In genomic region chr6:89235416-89236075, GRCm38 (mm10) we compare ENCODE assay signal across 8 mouse cellular contexts.
DNase-seq lines count a peak whose midpoint lies in the region; ATAC-seq and TF ChIP-seq lines count a peak whose summit lies in the region.
"Had no signal": no experiment of that assay in that cellular context is flagged by ENCODE, and none has a peak within 500 bp of the region (broad histone marks: within the 10 kb centered on the region; RNA-seq: fewer than 3 reads in every experiment).

No protein-coding gene starts in this region.

- DNase-seq in left cerebral cortex, adult 2 months (ENCODE audit: extremely low spot score in 1 of 2, low spot score in 2 of 2): peak; percentile 31 to 53
- DNase-seq in left cerebral cortex, adult 8-10 months (ENCODE audit: low spot score in 2 of 2): no peak
- DNase-seq in urinary bladder, postnatal 36 days (ENCODE audit: low spot score in 2 of 2): no peak

- H3K4me1 ChIP-seq in brown adipose tissue, adult 24 weeks (ENCODE audit: control insufficient read depth, insufficient read depth, insufficient read length, low read length): peaks cover 5% of the 10 kb centered on the region; the same call in 1 of the 2 replicates
- peaks cover 26% of the 10 kb centered on the region for H3K4me1 ChIP-seq in embryonic facial prominence, embryonic 15.5 days
- no peaks in the 10 kb centered on the region for H3K4me1 ChIP-seq in intestine, postnatal 0 days (replicated peaks; ENCODE audit: control insufficient read depth, insufficient read depth, low read length)
- peaks cover 52% of the 10 kb centered on the region for H3K4me1 ChIP-seq in neural tube, embryonic 15.5 days

- H3K36me3 ChIP-seq in embryonic facial prominence, embryonic 15.5 days: no peaks in the 10 kb centered on the region
- H3K36me3 ChIP-seq in intestine, postnatal 0 days (ENCODE audit: control insufficient read depth, insufficient read depth): no peaks in the 10 kb centered on the region
- no peaks in the 10 kb centered on the region for H3K36me3 ChIP-seq in neural tube, embryonic 15.5 days

- no peaks in the 10 kb centered on the region for H3K9me3 ChIP-seq in embryonic facial prominence, embryonic 15.5 days (replicated peaks)
- H3K9me3 ChIP-seq in intestine, postnatal 0 days (ENCODE audit: control insufficient read depth): no peaks in the 10 kb centered on the region
- H3K9me3 ChIP-seq in neural tube, embryonic 15.5 days (replicated peaks): no peaks in the 10 kb centered on the region

- H3K9ac ChIP-seq in embryonic facial prominence, embryonic 15.5 days: no peak overlapping the region
- no peak overlapping the region for H3K9ac ChIP-seq in intestine, postnatal 0 days (ENCODE audit: low read depth, low read length)
- 0 out of 2 replicates have a peak overlapping the region, but pooled peaks have one; percentile 29 for H3K9ac ChIP-seq in neural tube, embryonic 15.5 days (replicated peaks)
- H3K9ac ChIP-seq: liver, embryonic 14.5 days had no signal

- intact Hi-C loops in left cerebral cortex, adult 2 months (cut with DNase I): loop anchor here (5.0 to 10.0 kb wide), 4 partner anchors 102 to 298 kb away; no protein-coding TSS in a partner anchor

- 22% methylated on average over 27 of the region's 27 CpGs for WGBS in embryonic facial prominence, embryonic 15.5 days
- WGBS in intestine, postnatal 0 days: 15% methylated on average over 27 of the region's 27 CpGs
- 6% methylated on average over 27 of the region's 27 CpGs for WGBS in neural tube, embryonic 15.5 days

- no peak for ATAC-seq in embryonic facial prominence, embryonic 15.5 days (ENCODE audit: insufficient number of reproducible peaks, low FRiP score, low TSS enrichment, low read depth)
- ATAC-seq in intestine, postnatal 0 days: no peak
- peak; percentile 58 for ATAC-seq in neural tube, embryonic 15.5 days (ENCODE audit: low FRiP score)

- peak overlapping the region; percentile 19; the same call in 1 of the 2 replicates for H3K4me3 ChIP-seq in left cerebral cortex, adult 2 months
- H3K4me3 ChIP-seq in brown adipose tissue, adult 24 weeks (ENCODE audit: insufficient read depth, low read depth, low read length): peak overlapping the region; percentile 29
- no peak overlapping the region; the same call in 1 of the 2 replicates for H3K4me3 ChIP-seq in embryonic facial prominence, embryonic 15.5 days (replicated peaks)
- no peak overlapping the region for H3K4me3 ChIP-seq in intestine, postnatal 0 days (ENCODE audit: low read depth, low read length)
- peak overlapping the region; percentile 8; the same call in 1 of the 2 replicates for H3K4me3 ChIP-seq in neural tube, embryonic 15.5 days (replicated peaks)

- H3K27me3 ChIP-seq in embryonic facial prominence, embryonic 15.5 days: peaks cover 15% of the 10 kb centered on the region; the same call in 1 of the 2 replicates
- no peaks in the 10 kb centered on the region for H3K27me3 ChIP-seq in intestine, postnatal 0 days (replicated peaks; ENCODE audit: control insufficient read depth, insufficient read depth, low read length)
- no peaks in the 10 kb centered on the region for H3K27me3 ChIP-seq in neural tube, embryonic 15.5 days (replicated peaks)

- TF ChIP-seq CTCF in left cerebral cortex, adult 2 months (IDR thresholded peaks at IDR 0.05): no peak
- no peak for TF ChIP-seq CTCF in intestine, postnatal 0 days (IDR thresholded peaks at IDR 0.05; ENCODE audit: low read depth)

- no peak overlapping the region for H3K27ac ChIP-seq in left cerebral cortex, adult 2 months
- H3K27ac ChIP-seq in brown adipose tissue, adult 24 weeks (replicated peaks; ENCODE audit: low read depth, low read length): no peak overlapping the region
- H3K27ac ChIP-seq in embryonic facial prominence, embryonic 15.5 days (replicated peaks): no peak overlapping the region
- H3K27ac ChIP-seq in intestine, postnatal 0 days (ENCODE audit: low read depth, low read length): no peak overlapping the region
- H3K27ac ChIP-seq in neural tube, embryonic 15.5 days (replicated peaks): peak overlapping the region; percentile 58
- H3K27ac ChIP-seq: liver, embryonic 14.5 days had no signal

- H3K4me2 ChIP-seq in embryonic facial prominence, embryonic 15.5 days (replicated peaks): peak overlapping the region; percentile 37
- H3K4me2 ChIP-seq in intestine, postnatal 0 days (replicated peaks; ENCODE audit: low read depth): peak overlapping the region; percentile 22; the same call in 1 of the 2 replicates
- H3K4me2 ChIP-seq in neural tube, embryonic 15.5 days: peak overlapping the region; percentile 53

Comparison
In these comparisons a context has a peak if more than half of its experiments do, and no peak if none do; other contexts are left out.
1. DNase-seq: peak in left cerebral cortex, adult 2 months (2 of 2); none in left cerebral cortex, adult 8-10 months (0 of 2) and urinary bladder, postnatal 36 days (0 of 2).
2. H3K4me3 ChIP-seq: peak in left cerebral cortex, adult 2 months (single experiment), brown adipose tissue, adult 24 weeks (single experiment) and neural tube, embryonic 15.5 days (single experiment); none in embryonic facial prominence, embryonic 15.5 days (single experiment) and intestine, postnatal 0 days (single experiment).
3. Peak in every context shown above with its lines, with median percentiles within 50 percentile points of each other: H3K4me2 ChIP-seq.